Mouse (Mus musculus) lung, adult 10 weeks (tissue): Measurements from ENCODE around the gene Ceacam14. TPM values are rescaled to one million over a fixed set of nuclear protein-coding genes. Genes with fewer than 3 reads are reported as not detected.

Experiments used
- polyA plus RNA-seq: library from polyadenylated mRNA; stranded (reverse); fragments of 350-450 nt; fragmentation: Illumina TruSeq; extraction: RNeasy Lipid Tissue Mini Kit (QIAGEN cat#74804); gene quantifications from one replicate; pipeline ENCODE4 v1.2.3, GENCODE M21; 2014; ENCODE audit warnings: low read depth, low replicate concordance; ENCODE audit not compliant: insufficient read depth

Gene Ceacam14
- not detected for polyA plus RNA-seq

GRCm38 (mm10) chr7:17812333-17812732, at the start of gene Ceacam14:
Ceacam14 (plus strand) TSS chr7:17812633.

Other genes starting within 250 kb of the Ceacam14 start
- gene Ceacam5, start 99.4 kb upstream of the Ceacam14 start, polyA plus RNA-seq, result not detected
- gene Gm5155, start 59.1 kb downstream of the Ceacam14 start, polyA plus RNA-seq, result not detected
- gene Ceacam11, start 159.5 kb downstream of the Ceacam14 start, polyA plus RNA-seq, result not detected
- not detected for gene Ceacam13, start 197.3 kb downstream of the Ceacam14 start, polyA plus RNA-seq